Mouse (Mus musculus) adrenal gland, adult (tissue): Measurements from ENCODE around the gene Sv2b.
A peak's percentile ranks its signal among the peaks of the same experiment; 100 is the strongest.

Source experiments
- DNase-seq, 2 experiments: peaks; one replicate each; pipeline ENCODE4 v3.0.0; 2022 to 2023; ENCODE audit warnings: low spot score in 1 of 2; ENCODE audit not compliant: inconsistent age in 2 of 2

Gene Sv2b

DNA sequence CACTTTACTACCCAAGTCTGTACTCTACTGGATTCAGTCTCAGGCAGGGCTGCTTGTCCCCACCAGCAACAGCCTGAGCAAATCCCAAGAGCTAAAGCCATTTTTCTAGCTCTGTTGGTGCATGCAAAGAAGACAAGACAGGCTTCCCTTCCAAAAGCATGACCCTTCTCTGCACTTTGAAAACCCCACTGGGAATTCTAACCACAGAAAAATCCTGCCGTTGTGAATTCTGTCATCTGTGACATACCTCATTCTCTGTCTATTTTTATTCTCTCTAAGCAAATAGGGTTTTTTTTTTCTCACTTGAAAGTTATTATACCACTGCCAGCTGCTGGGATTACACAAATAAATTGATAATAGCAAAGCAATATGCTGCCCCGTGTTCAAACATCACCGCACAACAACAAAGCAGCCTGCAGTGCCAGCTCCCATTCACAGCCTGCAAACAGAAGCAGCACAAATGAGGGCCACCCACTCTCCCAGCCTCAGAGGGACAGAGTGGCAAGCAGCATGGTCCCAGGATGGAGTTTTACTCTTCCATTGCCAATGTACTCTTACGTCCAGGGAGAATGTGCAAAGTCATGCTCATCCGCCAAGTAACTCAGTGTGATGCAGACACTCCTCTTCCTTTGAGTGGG, 13.7 kb downstream of the Sv2b start:
- DNase-seq: no peak

DNA sequence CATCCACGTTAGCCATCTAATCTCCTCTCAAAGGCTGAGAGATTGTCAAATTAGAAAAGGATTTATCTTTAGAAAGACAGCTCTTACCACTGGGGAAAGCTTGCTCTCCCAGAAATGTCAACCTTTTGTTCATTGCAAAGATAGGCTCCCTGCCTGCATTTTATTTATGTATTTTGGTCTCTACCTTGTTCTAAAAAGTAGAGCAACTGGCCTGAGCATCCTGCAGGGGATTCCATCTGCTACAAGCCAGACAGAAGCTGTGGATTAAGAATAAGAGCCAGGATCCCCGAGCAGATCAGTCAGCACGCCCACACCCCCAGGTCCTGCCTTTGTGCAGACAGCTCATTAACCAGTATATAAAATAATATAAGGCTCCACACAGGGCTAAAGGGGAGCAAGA, 16.8 kb downstream of the Sv2b start:
- no peak for DNase-seq

DNA sequence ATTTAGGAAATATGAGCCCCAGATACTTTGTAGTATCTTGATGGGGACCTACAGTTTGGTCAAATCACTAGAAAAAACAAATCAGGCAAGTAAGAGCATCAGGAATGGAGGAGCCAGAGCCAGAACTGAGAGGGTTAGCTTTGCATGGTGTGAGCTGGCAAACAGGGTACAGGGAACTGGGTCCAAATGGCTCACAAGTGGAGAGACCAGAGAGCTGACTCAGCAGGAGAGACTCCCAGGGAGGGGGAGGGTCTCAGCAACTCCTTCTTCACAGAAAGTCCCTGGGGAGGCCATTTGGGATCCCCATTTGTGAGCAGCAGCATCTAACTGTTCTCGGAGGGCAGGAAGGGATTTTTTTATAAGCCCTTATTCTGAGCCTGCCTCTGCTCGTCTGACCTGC, 18.5 kb downstream of the Sv2b start:
- no peak for DNase-seq

GRCm38 (mm10) chr7:75287237-75287636, 21.8 kb downstream of the Sv2b start:
- DNase-seq: no peak

- DNase-seq: no peak
Measured at GRCm38 (mm10) chr7:75282951-75283350, 26.1 kb downstream of the Sv2b start.

- no peak for DNase-seq
Measured at GRCm38 (mm10) chr7:75282080-75282650, 26.9 kb downstream of the Sv2b start.

- DNase-seq: no peak
Measured at GRCm38 (mm10) chr7:75281106-75281505, 28.0 kb downstream of the Sv2b start.

- DNase-seq: no peak
Measured at GRCm38 (mm10) chr7:75277847-75278246, 31.2 kb downstream of the Sv2b start.

DNA sequence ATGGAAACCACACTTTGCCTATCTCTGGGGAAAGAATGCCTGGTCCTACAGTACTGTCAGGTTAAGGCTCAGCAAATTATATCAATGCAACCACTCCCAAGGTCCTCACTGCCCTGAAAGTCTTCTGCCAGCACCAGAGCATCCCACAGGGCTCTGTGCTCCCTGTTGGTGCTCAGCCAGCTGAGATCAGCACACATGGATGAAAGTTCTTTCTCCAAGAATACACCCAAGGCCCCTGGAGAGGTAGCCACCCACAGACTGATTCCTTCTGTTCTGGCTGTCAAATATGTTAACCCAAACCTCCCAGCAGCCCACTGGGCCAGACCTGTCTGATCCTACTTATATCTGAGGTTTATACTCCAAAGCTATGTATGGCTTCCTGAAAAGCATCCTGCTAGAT, 32.3 kb downstream of the Sv2b start:
- no peak for DNase-seq

GRCm38 (mm10) chr7:75274518-75274917, 34.5 kb downstream of the Sv2b start:
- no peak for DNase-seq

DNA sequence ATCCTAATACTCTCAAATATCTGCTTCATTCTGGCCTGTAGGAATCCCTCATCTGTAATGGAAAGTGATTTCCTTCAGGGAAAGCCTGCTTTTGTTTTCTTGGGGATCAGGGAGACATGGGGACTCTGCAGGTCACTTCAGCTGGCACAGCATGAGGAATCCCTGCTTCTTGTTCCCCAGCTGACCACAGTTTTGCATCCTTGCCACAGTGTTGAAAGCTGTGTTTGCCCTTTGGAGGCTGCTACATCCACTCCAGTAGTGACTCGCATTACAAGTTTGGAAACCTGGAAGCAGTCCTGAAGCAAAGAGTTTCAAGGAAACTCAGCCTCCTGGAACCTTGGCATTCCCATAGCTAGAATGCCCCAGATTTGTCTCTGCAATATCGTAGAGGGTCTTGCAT, 35.4 kb downstream of the Sv2b start:
- DNase-seq: no peak

DNA sequence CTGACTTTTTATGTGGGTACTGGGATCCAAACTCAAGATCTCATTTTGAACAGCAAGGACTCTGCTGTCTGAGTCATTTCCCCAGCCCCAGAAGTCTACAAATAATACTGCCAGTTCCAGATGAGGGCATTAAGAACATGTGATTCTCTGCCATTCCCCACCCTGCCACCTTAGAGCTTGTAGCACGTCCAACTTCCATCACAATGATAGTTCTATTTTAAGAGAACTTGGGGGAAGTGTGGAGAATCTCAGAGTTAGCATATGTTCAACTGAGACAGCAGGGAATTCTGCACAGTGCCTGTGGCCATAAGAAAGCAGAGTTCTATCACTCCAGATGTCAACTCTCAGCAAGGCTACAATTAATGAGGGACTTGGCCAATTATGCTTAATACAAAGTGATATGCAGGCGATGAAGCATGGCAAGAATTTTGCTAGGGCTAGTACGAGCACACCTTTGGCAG, 37.1 kb downstream of the Sv2b start:
- DNase-seq: no peak

DNA sequence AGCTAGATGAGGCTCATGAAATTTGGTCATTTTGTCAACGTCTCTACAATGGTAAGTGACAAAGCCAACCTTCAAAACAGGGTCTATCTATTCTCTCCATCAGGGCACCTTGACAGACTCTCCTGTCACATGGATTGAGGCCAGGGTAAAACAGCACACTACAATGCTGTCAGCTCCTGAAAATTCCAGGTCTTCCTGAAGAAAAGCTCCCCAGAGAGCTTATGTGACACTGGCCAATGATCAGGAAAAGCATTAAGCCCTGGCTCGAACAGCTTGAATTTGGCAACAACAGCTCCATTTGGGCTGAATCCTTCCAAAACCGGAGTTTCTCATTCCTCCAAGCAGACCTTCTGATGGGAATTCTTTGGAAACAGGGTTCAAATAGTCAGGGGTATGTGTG, 37.8 kb downstream of the Sv2b start:
- DNase-seq: no peak

GRCm38 (mm10) chr7:75267236-75267635, 41.8 kb downstream of the Sv2b start:
- no peak for DNase-seq

GRCm38 (mm10) chr7:75265241-75265640, 43.8 kb downstream of the Sv2b start:
- DNase-seq: no peak

DNA sequence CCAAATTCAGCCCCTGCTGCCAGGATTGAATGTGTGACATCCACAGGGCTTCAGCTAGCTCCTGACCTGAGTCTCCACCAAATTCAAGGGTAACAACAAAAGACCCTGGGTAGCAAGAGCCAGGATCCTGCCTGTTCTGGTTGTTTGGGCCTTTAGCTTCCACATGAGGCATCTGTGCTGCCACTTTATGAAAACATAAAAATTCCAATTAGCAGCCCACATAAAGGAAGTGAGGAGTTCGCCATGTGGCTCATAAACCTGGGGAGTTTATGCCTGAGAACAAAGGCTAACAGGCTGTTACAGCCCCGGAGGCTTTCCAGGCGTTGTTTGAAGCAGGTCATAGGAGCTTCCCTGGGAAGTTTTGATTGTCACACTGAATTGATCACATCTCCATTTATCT, 49.1 kb downstream of the Sv2b start:
- no peak for DNase-seq

GRCm38 (mm10) chr7:75253611-75254250, 55.3 kb downstream of the Sv2b start:
- no peak for DNase-seq

DNA sequence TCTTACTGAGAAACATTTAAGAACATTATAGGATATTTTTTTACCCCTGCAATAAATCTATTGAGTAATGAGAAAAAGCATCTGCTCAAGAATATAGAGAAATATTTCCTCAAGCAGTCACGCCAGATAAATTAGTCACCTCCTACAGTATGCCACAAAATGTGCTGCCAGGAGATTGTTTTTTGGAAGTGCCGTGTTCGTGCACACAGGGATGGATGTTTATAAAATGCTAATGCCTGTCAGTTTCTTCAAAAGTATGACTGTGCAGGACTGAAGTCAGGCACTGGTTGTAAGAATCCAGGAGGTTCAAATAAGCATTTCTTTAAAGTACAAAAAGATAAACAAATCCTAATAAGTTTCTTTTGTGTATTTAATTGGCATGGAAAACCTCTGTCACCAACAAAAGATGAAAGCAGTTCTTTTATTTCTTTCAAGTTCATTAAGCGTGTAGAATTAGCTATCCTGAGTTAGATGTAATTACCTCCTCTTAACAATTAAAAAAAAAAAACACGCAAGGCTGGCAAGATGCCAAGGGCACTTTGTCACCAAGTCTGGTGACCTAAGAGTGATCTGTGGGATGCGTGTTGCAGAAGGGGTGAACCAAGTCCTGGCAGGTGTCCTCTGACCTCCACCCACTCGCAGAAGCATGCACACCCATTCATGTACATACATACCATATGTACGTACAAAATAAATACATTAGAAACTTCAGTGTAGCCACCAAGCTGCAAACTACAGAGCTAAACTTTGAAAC, 68.1 kb downstream of the Sv2b start:
- DNase-seq: peak in 1 of 2 experiments; percentile 46

DNA sequence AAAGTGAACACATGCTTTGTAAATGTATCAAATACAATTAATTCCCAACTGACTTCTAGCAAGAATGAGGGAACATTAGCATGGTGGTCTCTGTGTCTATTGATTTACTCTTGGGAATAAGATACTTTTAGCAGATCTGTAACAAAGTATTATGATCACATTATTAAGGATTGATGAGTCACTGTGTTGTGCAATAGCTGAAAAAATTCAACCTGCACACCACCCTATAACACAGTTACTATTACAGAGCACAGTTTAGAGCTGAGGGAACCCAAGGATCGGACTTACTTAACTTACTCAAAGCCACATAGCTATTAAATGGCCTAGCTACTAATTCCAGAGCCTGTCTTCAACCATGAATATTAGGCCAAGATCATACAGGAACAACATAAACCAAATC, 72.7 kb downstream of the Sv2b start:
- no peak for DNase-seq

DNA sequence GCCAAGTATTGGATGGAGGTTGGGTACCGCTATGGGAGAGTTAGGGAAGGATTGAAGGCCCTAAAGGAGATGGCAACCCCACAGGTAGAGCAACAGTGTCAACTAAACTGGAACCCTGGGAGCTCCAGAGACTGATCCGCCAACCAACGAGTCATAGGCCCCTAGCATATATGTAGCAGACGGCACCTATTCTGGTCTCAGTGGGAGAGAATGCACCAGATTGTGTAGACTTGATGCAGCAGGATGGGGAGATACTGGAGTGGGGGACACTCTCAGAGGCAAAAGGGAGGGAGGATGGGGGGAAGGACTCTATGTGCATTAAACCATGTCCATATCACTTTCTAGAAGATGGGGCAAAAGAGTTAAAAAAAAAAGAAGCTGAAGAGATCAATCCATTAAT, 84.9 kb downstream of the Sv2b start:
- DNase-seq: no peak

GRCm38 (mm10) chr7:75222704-75223431, 86.2 kb downstream of the Sv2b start:
- no peak for DNase-seq
